Mouse (Mus musculus) sigmoid colon, adult 10 weeks (tissue): ENCODE results near the gene Plb1. TPM values are rescaled to one million over a fixed set of nuclear protein-coding genes. Genes with fewer than 3 reads are reported as not detected.

Experiments
- polyA plus RNA-seq: library from polyadenylated mRNA; stranded (reverse); fragments of 350-450 nt; fragmentation: Illumina TruSeq; extraction: RNeasy Lipid Tissue Mini Kit (QIAGEN cat#74804); gene quantifications from one replicate; pipeline ENCODE4 v1.2.3, GENCODE M21; 2014; ENCODE audit warnings: low read depth, low replicate concordance

Gene Plb1
- polyA plus RNA-seq, result 0.54 TPM

GRCm38 (mm10) chr5:32232474-32232873, at the start of gene Plb1:
Gene Plb1 (plus strand): TSS chr5:32232708.

Other genes starting within 250 kb of the Plb1 start
- 103 TPM for gene Fosl2, start 96.9 kb upstream of the Plb1 start, polyA plus RNA-seq
- gene Ppp1cb, start 226.1 kb downstream of the Plb1 start, polyA plus RNA-seq, result 1,280 TPM